Mouse (Mus musculus) heart, adult 2 months (tissue): ENCODE data around the gene Smpd1. TPM values are rescaled to one million over a fixed set of nuclear protein-coding genes. Genes with fewer than 3 reads are reported as not detected.
A peak's percentile ranks its signal among the peaks of the same experiment; 100 is the strongest.

Experiments used
- DNase-seq, 2 experiments: peaks; one replicate each; pipeline ENCODE4 v3.0.0; 2021
- H3K27ac ChIP-seq: fragments of 200-600 bp; 2 replicates; pipeline ENCODE4 v1.8.1; 2022
- H3K27me3 ChIP-seq: fragments of 200-500 bp; 2 replicates; pipeline ENCODE4 v1.6.1; 2012; ENCODE audit warnings: mild to moderate bottlenecking, low read length, inconsistent platforms, mixed read lengths; ENCODE audit not compliant: control insufficient read depth, insufficient read depth
- H3K36me3 ChIP-seq: fragments of 200-500 bp; 2 replicates; pipeline ENCODE4 v1.6.1; 2012; ENCODE audit warnings: low read length, inconsistent platforms; ENCODE audit not compliant: control insufficient read depth, insufficient read depth
- H3K4me1 ChIP-seq: fragments of 200-500 bp; 2 replicates; pipeline ENCODE4 v1.6.1; 2011; ENCODE audit warnings: low read length; ENCODE audit not compliant: control insufficient read depth, insufficient read depth
- H3K4me3 ChIP-seq: fragments of 200-600 bp; 2 replicates; pipeline ENCODE4 v1.8.1; 2022
- H3K79me2 ChIP-seq: fragments of 200-500 bp; replicated peaks from 2 replicates; pipeline ENCODE4 v1.6.1; 2012; ENCODE audit warnings: mild to moderate bottlenecking, inconsistent platforms, low read length, moderate library complexity, mixed read lengths; ENCODE audit not compliant: control insufficient read depth, insufficient read depth
- H3K9ac ChIP-seq: fragments of 200-500 bp; 2 replicates; pipeline ENCODE4 v1.6.1; 2012; ENCODE audit warnings: low read depth, mild to moderate bottlenecking, control low read depth, inconsistent platforms, low read length, mixed read lengths
- CTCF ChIP-seq: fragments of 200-600 bp; IDR thresholded peaks from 2 replicates; pipeline ENCODE4 v1.8.1; 2022; ENCODE audit warnings: antibody characterized with exemption, mild to moderate bottlenecking, moderate library complexity
- EP300 ChIP-seq: fragments of 200-500 bp; IDR thresholded peaks from 2 replicates; pipeline ENCODE4 v1.6.1; 2011; ENCODE audit warnings: low read depth, low read length, control low read depth; ENCODE audit not compliant: insufficient read depth
- POLR2A ChIP-seq: fragments of 200-500 bp; IDR thresholded peaks from 2 replicates; pipeline ENCODE4 v1.6.1; 2011; ENCODE audit warnings: mild to moderate bottlenecking, low read depth, low read length, control low read depth; ENCODE audit not compliant: insufficient read depth
- WGBS: fragments of 180-500 bp; shearing (Covaris S2); methylation state at CpG from one replicate; pipeline ENCODE4 v1.1.7; 2018; 5-methylcytosine and 5-hydroxymethylcytosine counted together
- intact Hi-C: fragments of 180-260 bp; cut with DNase I; formaldehyde crosslinking; loops from one replicate; pipeline ENCODE4 v1.15.1; 2025
- polyA plus RNA-seq: library from polyadenylated mRNA; depleted of rRNA; stranded (reverse); fragments of >200 nt; gene quantifications from 2 replicates; pipeline ENCODE4 v1.2.3, GENCODE M21; 2012
- total RNA-seq, 2 experiments: library from RNA; stranded (reverse); gene quantifications; 2 replicates each; pipeline ENCODE4 v1.2.3; 2021

Smpd1 gene
- total and polyA plus RNA-seq, 3 experiments, result 154 to 190 (median 186) TPM

DNA sequence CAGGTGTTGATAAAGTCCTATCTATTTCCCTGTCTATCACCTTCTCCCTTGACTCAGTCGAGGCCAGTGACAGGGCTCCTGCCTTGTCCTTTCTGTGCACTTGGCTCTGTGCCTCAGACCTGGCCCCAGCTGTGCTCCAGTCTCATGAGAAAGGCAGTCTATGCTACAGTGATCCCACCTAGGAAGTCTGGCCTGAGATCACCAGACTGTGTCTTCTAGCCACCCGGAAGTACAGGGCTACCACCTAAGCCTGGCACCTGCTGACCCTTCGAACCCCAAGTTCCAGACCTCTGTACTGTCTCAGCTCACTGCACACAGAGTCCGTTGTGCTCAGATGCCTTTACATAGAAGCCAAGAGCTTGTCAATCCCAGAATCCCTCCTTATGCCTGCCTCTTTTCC, 26.1 kb upstream of the Smpd1 start:
- Histone ChIP-seq H3K9ac (no peak overlapping the region), H3K79me2 (no peaks in the 10 kb centered on the region), H3K27ac (no peak overlapping the region), H3K4me1 (no peaks in the 10 kb centered on the region), H3K27me3 (no peaks in the 10 kb centered on the region), H3K36me3 (no peaks in the 10 kb centered on the region), H3K4me3 (no peak overlapping the region)
- intact Hi-C loops, result no loop called here
- TF ChIP-seq EP300 (no peak), POLR2A (no peak), CTCF (no peak)
- WGBS, result 66% methylated on average over 4 of the region's 4 CpGs
- no peak for DNase-seq

DNA sequence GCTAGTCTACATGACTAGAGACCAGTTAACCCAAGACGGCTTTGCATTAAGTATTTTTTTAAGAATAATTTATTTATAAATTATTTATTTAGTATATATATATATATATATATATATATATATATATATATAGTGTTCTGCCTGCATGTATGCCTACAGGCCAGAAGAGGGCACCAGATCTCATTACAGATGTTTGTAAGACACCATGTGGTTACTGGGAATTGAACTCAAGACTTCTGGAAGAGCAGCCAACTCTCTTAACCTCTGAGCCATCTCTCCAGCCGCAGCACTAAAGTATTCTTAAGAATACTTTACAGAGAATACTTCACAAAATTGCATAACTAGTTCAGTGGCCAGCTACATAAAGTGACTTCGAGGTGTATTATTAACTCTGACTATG, 20.0 kb upstream of the Smpd1 start:
- H3K27me3 ChIP-seq, result no peaks in the 10 kb centered on the region
- H3K9ac ChIP-seq, result no peak overlapping the region
- intact Hi-C loops, result no loop called here
- no peak overlapping the region for H3K4me3 ChIP-seq
- H3K4me1 ChIP-seq, result no peaks in the 10 kb centered on the region
- WGBS, result 79% methylated on average over 3 of the region's 3 CpGs
- no peaks in the 10 kb centered on the region for H3K79me2 ChIP-seq
- no peak overlapping the region for H3K27ac ChIP-seq
- TF ChIP-seq POLR2A, result no peak
- TF ChIP-seq CTCF, result peak; percentile 65
- no peaks in the 10 kb centered on the region for H3K36me3 ChIP-seq
- DNase-seq, result no peak

DNA sequence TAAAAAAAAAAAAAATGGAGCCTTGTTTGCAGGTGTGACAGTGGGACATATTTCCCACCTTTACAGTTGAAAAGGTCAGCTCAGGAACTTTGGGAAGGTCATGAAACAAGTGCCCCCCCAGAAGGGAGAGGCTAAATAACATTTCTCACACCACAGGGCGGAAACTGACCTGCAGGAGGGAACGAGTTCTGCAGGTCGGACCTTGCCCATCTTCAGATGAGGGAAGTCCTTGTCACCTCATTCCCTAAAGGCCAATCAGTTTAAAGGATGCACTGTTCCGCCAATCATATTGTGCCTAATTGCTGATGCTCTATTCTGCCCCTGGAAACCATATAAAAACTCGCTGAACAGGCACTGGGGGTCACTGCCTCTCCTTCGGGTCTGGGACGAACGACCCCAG, 8.2 kb upstream of the Smpd1 start:
- WGBS, result 77% methylated on average over 8 of the region's 8 CpGs
- intact Hi-C loops, result no loop called here
- no peak overlapping the region for H3K27ac ChIP-seq
- H3K4me3 ChIP-seq, result no peak overlapping the region
- no peak for DNase-seq
- H3K36me3 ChIP-seq, result no peaks in the 10 kb centered on the region
- H3K9ac ChIP-seq, result no peak overlapping the region
- H3K79me2 ChIP-seq, result no peaks in the 10 kb centered on the region
- no peaks in the 10 kb centered on the region for H3K27me3 ChIP-seq
- H3K4me1 ChIP-seq, result no peaks in the 10 kb centered on the region
- TF ChIP-seq POLR2A (no peak), CTCF (no peak), EP300 (no peak)

DNA sequence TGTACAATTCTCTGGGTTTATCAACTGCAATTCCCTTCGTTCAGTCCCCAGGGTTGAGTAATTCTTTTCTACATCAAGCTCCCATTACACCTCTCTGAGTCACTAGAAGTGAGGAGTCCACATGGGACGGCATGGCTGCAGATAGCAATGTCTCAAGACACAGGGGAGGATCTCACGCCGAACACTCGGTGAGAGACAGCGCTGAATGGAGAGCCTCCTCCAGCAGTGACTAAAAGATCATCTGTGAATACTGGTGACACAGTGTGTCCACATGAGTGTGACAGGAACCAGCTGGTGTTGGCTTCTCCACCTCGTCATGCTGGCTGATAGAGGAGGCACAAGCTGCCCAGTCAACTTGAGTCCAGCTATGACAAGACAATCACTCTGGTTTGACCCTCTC, 6.2 kb upstream of the Smpd1 start:
- WGBS, result 61% methylated on average over 7 of the region's 7 CpGs
- TF ChIP-seq EP300, result no peak
- no peak for TF ChIP-seq CTCF
- TF ChIP-seq POLR2A, result no peak

DNA sequence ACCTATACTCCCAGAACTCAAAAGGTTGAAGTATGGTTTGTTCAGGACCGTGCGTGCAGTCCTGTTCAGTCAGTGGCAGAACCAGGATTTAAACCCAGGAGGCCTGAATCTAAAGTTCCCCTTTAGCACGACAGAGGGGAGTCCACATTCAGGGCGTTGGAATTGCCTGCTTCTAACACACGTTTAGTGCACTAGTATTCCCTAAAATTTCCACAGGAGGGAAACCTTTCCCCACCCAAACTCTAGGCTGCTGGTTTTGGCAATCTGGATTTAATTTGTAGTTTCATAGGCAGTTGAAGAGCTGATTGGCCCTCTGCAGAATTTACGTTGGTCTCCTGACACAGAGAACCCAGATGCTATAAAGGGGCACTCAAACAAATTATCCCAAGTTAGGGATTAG, 5.1 kb upstream of the Smpd1 start:
- WGBS, result 41% methylated on average over 6 of the region's 6 CpGs
- TF ChIP-seq POLR2A (no peak), EP300 (no peak), CTCF (peak; percentile 68)
- no peak for DNase-seq
- Histone ChIP-seq H3K4me3 (no peak overlapping the region), H3K27me3 (no peaks in the 10 kb centered on the region), H3K4me1 (no peaks in the 10 kb centered on the region), H3K27ac (no peak overlapping the region), H3K36me3 (no peaks in the 10 kb centered on the region), H3K79me2 (no peaks in the 10 kb centered on the region), H3K9ac (no peak overlapping the region)
- intact Hi-C loops, result loop anchor here (1.0 kb wide), 1 partner anchor 54 kb away; no protein-coding TSS in a partner anchor

More for the DNA sequence above, 6.2 kb upstream of the Smpd1 start:
- H3K4me3 ChIP-seq, result no peak overlapping the region
- H3K36me3 ChIP-seq, result no peaks in the 10 kb centered on the region
- DNase-seq, result no peak
- H3K4me1 ChIP-seq, result no peaks in the 10 kb centered on the region
- no peak overlapping the region for H3K27ac ChIP-seq
- H3K9ac ChIP-seq, result no peak overlapping the region
- H3K27me3 ChIP-seq, result no peaks in the 10 kb centered on the region
- intact Hi-C loops, result no loop called here
- H3K79me2 ChIP-seq, result no peaks in the 10 kb centered on the region

DNA sequence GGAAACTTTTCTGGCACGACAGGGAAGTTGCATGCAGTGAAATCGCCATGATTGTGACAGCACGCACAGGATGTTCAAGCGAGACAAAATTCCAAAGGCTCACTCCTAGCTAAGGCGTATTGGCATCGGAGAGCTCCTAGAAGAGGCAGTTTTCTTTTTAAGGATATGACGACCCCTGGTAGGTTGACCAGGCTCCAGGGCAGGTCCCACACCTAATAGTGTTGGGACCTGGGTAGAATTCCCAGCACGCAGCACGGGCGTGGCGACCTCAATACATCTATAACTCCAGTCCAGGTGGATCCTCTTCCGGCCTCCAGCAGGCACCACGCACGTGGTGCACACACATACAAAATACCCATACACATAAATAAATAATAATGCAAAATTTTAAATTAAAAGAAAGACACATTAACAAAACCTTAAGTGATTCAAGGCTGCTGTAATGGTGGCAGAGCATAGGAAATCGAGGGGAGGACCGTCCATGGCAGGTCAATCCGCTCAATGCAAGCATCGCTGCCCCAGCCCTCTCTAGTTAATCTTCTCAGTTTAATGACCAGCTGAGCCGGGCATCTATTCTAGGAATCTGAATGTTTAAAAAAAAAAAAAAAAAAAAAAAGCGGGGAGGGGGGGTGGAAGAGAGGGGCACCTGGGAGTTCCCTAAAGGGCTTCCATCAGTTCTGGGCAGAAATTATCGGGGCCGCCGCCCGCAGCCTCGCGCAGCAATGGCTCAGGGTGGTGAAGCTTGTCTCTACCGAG, 526 bp upstream of the Smpd1 start:
- peak overlapping the region; percentile 82 for H3K4me3 ChIP-seq
- intact Hi-C loops, result loop anchor here (2.0 to 10.0 kb wide), 5 partner anchors 27 to 259 kb away; partner anchors contain the start of genes Apbb1, Arfip2, Gm45799 and Ilk
- WGBS, result 35% methylated on average over 27 of the region's 27 CpGs

More for the DNA sequence above, 526 bp upstream of the Smpd1 start:
- no peak for DNase-seq
- Histone ChIP-seq H3K4me1 (peaks cover 4% of the 10 kb centered on the region), H3K9ac (peak overlapping the region; percentile 75), H3K79me2 (no peaks in the 10 kb centered on the region), H3K36me3 (no peaks in the 10 kb centered on the region), H3K27me3 (no peaks in the 10 kb centered on the region), H3K27ac (peak overlapping the region; percentile 77)
- TF ChIP-seq POLR2A (no peak; the same call in 1 of the 2 replicates), EP300 (0 out of 2 replicates have a peak, but pooled peaks have one; percentile 6), CTCF (no peak)
